Mouse (Mus musculus) stomach, embryonic 14.5 days (tissue): Measurements from ENCODE around the gene Brd1. TPM values are rescaled to one million over a fixed set of nuclear protein-coding genes. Genes with fewer than 3 reads are reported as not detected.

Source experiments
- ATAC-seq: fragments of 200-750 bp; cut with Nextera tagmentation; 2 replicates; pipeline ENCODE4 v1.8.0; 2017; ENCODE audit warnings: low read depth, moderate TSS enrichment; ENCODE audit not compliant: insufficient number of reproducible peaks, insufficient read depth, low FRiP score
- H3K27ac ChIP-seq: fragments of 300-500 bp; sonication (generic); 2 replicates; pipeline ENCODE4 v1.5.1; 2014; ENCODE audit warnings: mild to moderate bottlenecking, low read length, moderate library complexity, mixed read lengths
- H3K27me3 ChIP-seq: fragments of 300-500 bp; sonication (generic); 2 replicates; pipeline ENCODE4 v1.6.1; 2014; ENCODE audit warnings: low read length, control low read depth, mixed read lengths; ENCODE audit not compliant: control insufficient read depth, insufficient read depth
- H3K36me3 ChIP-seq: fragments of 300-500 bp; sonication (generic); 2 replicates; pipeline ENCODE4 v1.6.1; 2014; ENCODE audit warnings: mild to moderate bottlenecking, control low read depth, low read length, moderate library complexity, mixed read lengths; ENCODE audit not compliant: control insufficient read depth, insufficient read depth
- H3K4me1 ChIP-seq: fragments of 300-500 bp; sonication (generic); 2 replicates; pipeline ENCODE4 v1.6.1; 2014; ENCODE audit warnings: low read length, control low read depth, mixed read lengths; ENCODE audit not compliant: control insufficient read depth, insufficient read depth
- H3K4me2 ChIP-seq: fragments of 300-500 bp; sonication (generic); replicated peaks from 2 replicates; pipeline ENCODE4 v1.6.1; 2014; ENCODE audit warnings: low read depth, low read length, control low read depth
- H3K4me3 ChIP-seq: fragments of 300-500 bp; sonication (generic); 2 replicates; pipeline ENCODE4 v1.5.1; 2014; ENCODE audit warnings: low read depth, low read length, control low read depth
- H3K9ac ChIP-seq: fragments of 300-500 bp; sonication (generic); replicated peaks from 2 replicates; pipeline ENCODE4 v1.6.1; 2014; ENCODE audit warnings: low read depth, mild to moderate bottlenecking, control low read depth, low read length, moderate library complexity, mixed read lengths
- H3K9me3 ChIP-seq: fragments of 300-500 bp; sonication (generic); 2 replicates; pipeline ENCODE4 v1.6.1; 2016; ENCODE audit warnings: low read depth, low read length, control low read depth; ENCODE audit not compliant: control insufficient read depth
- WGBS: fragments of 180-500 bp; shearing (Covaris S2); extraction: QIAGEN DNeasy Blood & Tissue Kit; methylation state at CpG from one replicate; pipeline ENCODE4 v1.1.7; 2014; 5-methylcytosine and 5-hydroxymethylcytosine counted together
- polyA plus RNA-seq: library from polyadenylated mRNA; unstranded; fragments of >200 nt; fragmentation: Nextera tagmentation; extraction: Ambion mirVana; gene quantifications from 2 replicates; pipeline ENCODE4 v1.2.1, GENCODE M21; 2014

Brd1 gene
- polyA plus RNA-seq, 1 experiment from 2014 or later: 29.7 TPM

GRCm38 (mm10) chr15:88665846-88666245 lies 68.2 kb downstream of the Brd1 start:
- 65% methylated on average over 4 of the region's 4 CpGs for WGBS
- H3K9ac ChIP-seq: no peak overlapping the region
- H3K4me1 ChIP-seq: no peaks in the 10 kb centered on the region

GRCm38 (mm10) chr15:88663041-88663440 lies 71.0 kb downstream of the Brd1 start:
- no peak overlapping the region for H3K4me3 ChIP-seq
- no peaks in the 10 kb centered on the region for H3K9me3 ChIP-seq
- no peaks in the 10 kb centered on the region for H3K4me1 ChIP-seq
- H3K36me3 ChIP-seq: no peaks in the 10 kb centered on the region
- peaks cover 6% of the 10 kb centered on the region; the same call in 1 of the 2 replicates for H3K27me3 ChIP-seq
- no peak overlapping the region for H3K9ac ChIP-seq
- H3K4me2 ChIP-seq: no peak overlapping the region
- WGBS: 34% methylated on average over 11 of the region's 11 CpGs
- no peak overlapping the region for H3K27ac ChIP-seq
- ATAC-seq: no peak

More at GRCm38 (mm10) chr15:88665846-88666245, 68.2 kb downstream of the Brd1 start:
- no peak overlapping the region for H3K4me3 ChIP-seq
- H3K4me2 ChIP-seq: no peak overlapping the region
- no peaks in the 10 kb centered on the region for H3K9me3 ChIP-seq
- H3K27me3 ChIP-seq: peaks cover 6% of the 10 kb centered on the region; the same call in 1 of the 2 replicates
- no peak for ATAC-seq
- no peaks in the 10 kb centered on the region for H3K36me3 ChIP-seq
- H3K27ac ChIP-seq: no peak overlapping the region

- H3K9me3 ChIP-seq: no peaks in the 10 kb centered on the region
- no peak overlapping the region for H3K27ac ChIP-seq
- peaks cover 6% of the 10 kb centered on the region; the same call in 1 of the 2 replicates for H3K27me3 ChIP-seq
- no peak overlapping the region for H3K4me3 ChIP-seq
- WGBS: 6% methylated on average over 22 of the region's 22 CpGs
- H3K4me2 ChIP-seq: 0 out of 2 replicates have a peak overlapping the region, but pooled peaks have one; percentile 22
- H3K9ac ChIP-seq: no peak overlapping the region
- H3K36me3 ChIP-seq: no peaks in the 10 kb centered on the region
- H3K4me1 ChIP-seq: no peaks in the 10 kb centered on the region
- ATAC-seq: no peak
These were observed 71.8 kb downstream of the Brd1 start for GRCm38 (mm10) chr15:88662111-88662850.

GRCm38 (mm10) chr15:88661654-88662053 lies 72.4 kb downstream of the Brd1 start:
- Histone ChIP-seq H3K27me3 (peaks cover 6% of the 10 kb centered on the region; the same call in 1 of the 2 replicates), H3K4me1 (no peaks in the 10 kb centered on the region), H3K36me3 (no peaks in the 10 kb centered on the region), H3K9ac (no peak overlapping the region), H3K9me3 (no peaks in the 10 kb centered on the region), H3K27ac (no peak overlapping the region), H3K4me3 (no peak overlapping the region), H3K4me2 (no peak overlapping the region)
- WGBS: 69% methylated on average over 3 of the region's 3 CpGs
- ATAC-seq: no peak

- H3K27me3 ChIP-seq: no peaks in the 10 kb centered on the region
- H3K36me3 ChIP-seq: no peaks in the 10 kb centered on the region
- no peak overlapping the region for H3K4me3 ChIP-seq
- WGBS: 46% methylated on average over 5 of the region's 5 CpGs
- no peak overlapping the region for H3K9ac ChIP-seq
- H3K4me2 ChIP-seq: no peak overlapping the region
- no peaks in the 10 kb centered on the region for H3K9me3 ChIP-seq
- ATAC-seq: no peak
- H3K27ac ChIP-seq: no peak overlapping the region
- no peaks in the 10 kb centered on the region for H3K4me1 ChIP-seq
These were observed 82.0 kb downstream of the Brd1 start for GRCm38 (mm10) chr15:88652006-88652405.

- H3K4me2 ChIP-seq: no peak overlapping the region
- H3K9ac ChIP-seq: no peak overlapping the region
- WGBS: 23% methylated on average over 13 of the region's 13 CpGs
- 0 out of 2 replicates have a peak, but pooled peaks have one; percentile 10 for ATAC-seq
- H3K36me3 ChIP-seq: no peaks in the 10 kb centered on the region
- H3K27me3 ChIP-seq: no peaks in the 10 kb centered on the region
- no peaks in the 10 kb centered on the region for H3K4me1 ChIP-seq
- H3K27ac ChIP-seq: no peak overlapping the region
- no peak overlapping the region for H3K4me3 ChIP-seq
- H3K9me3 ChIP-seq: no peaks in the 10 kb centered on the region
These were observed 83.0 kb downstream of the Brd1 start for GRCm38 (mm10) chr15:88651019-88651418.

Other genes with a start within 250 kb of the Brd1 start
- gene Zdhhc25, start 133.9 kb downstream of the Brd1 start, polyA plus RNA-seq: not detected in 2 replicates
- gene Zbed4, start 17.4 kb upstream of the Brd1 start, polyA plus RNA-seq: 18.5 and 18.8 TPM in 2 replicates
- gene Alg12, start 85.1 kb upstream of the Brd1 start, polyA plus RNA-seq: 10.5 and 12.7 TPM in 2 replicates
- 59.6 and 72.9 TPM in 2 replicates for gene Creld2, start 85.4 kb upstream of the Brd1 start, polyA plus RNA-seq
- 35.9 and 38.4 TPM in 2 replicates for gene Pim3, start 128.0 kb upstream of the Brd1 start, polyA plus RNA-seq
- not detected in 2 replicates for gene Ttll8, start 220.2 kb upstream of the Brd1 start, polyA plus RNA-seq
- not detected in 2 replicates for gene Mlc1, start 244.8 kb upstream of the Brd1 start, polyA plus RNA-seq
- not detected in 2 replicates for gene Mov10l1, start 248.7 kb upstream of the Brd1 start, polyA plus RNA-seq